Mouse (Mus musculus) kidney, postnatal 0 days (tissue): Measurements from ENCODE around the gene Hadh. TPM values are rescaled to one million over a fixed set of nuclear protein-coding genes. Genes with fewer than 3 reads are reported as not detected.

Experiments
- ATAC-seq: fragments of 200-750 bp; cut with Nextera tagmentation; replicated peaks from 2 replicates; pipeline ENCODE4 v1.8.0; 2017; ENCODE audit warnings: low read depth, moderate number of reproducible peaks, moderate TSS enrichment, moderate library complexity; ENCODE audit not compliant: low FRiP score
- DNase-seq: peaks from one replicate; pipeline ENCODE4 v3.0.0-alpha.2; 2016; ENCODE audit warnings: low spot score
- H3K27ac ChIP-seq: fragments of 300-500 bp; sonication (generic); 2 replicates; pipeline ENCODE4 v1.5.1; 2014; ENCODE audit warnings: mild to moderate bottlenecking
- H3K27me3 ChIP-seq: fragments of 300-500 bp; sonication (generic); 2 replicates; pipeline ENCODE4 v1.6.1; 2014; ENCODE audit warnings: low read length, mixed read lengths; ENCODE audit not compliant: insufficient read depth
- H3K36me3 ChIP-seq: fragments of 300-500 bp; sonication (generic); 2 replicates; pipeline ENCODE4 v1.6.1; 2014; ENCODE audit warnings: low read length, mixed read lengths; ENCODE audit not compliant: insufficient read depth
- H3K4me1 ChIP-seq: fragments of 300-500 bp; sonication (generic); replicated peaks from 2 replicates; pipeline ENCODE4 v1.6.1; 2014; ENCODE audit warnings: antibody characterized with exemption, low read length, mixed read lengths; ENCODE audit not compliant: insufficient read depth
- H3K4me2 ChIP-seq: fragments of 300-500 bp; sonication (generic); 2 replicates; pipeline ENCODE4 v1.6.1; 2014; ENCODE audit warnings: mild to moderate bottlenecking, low read length, moderate library complexity, mixed read lengths
- H3K4me3 ChIP-seq: fragments of 300-500 bp; sonication (generic); replicated peaks from 2 replicates; pipeline ENCODE4 v1.5.1; 2014; ENCODE audit warnings: low read depth, low read length
- H3K9ac ChIP-seq: fragments of 300-500 bp; sonication (generic); 2 replicates; pipeline ENCODE4 v1.6.1; 2014; ENCODE audit warnings: low read depth, low read length
- H3K9me3 ChIP-seq: fragments of 300-500 bp; sonication (generic); replicated peaks from 2 replicates; pipeline ENCODE4 v1.6.1; 2016; ENCODE audit warnings: low read length, inconsistent platforms, mixed read lengths
- CTCF ChIP-seq: IDR thresholded peaks from 2 replicates; pipeline ENCODE4 v1.5.1; 2016; ENCODE audit warnings: antibody characterized with exemption, low read depth, mild to moderate bottlenecking, moderate library complexity
- WGBS: fragments of 180-500 bp; shearing (Covaris S2); extraction: QIAGEN DNeasy Blood & Tissue Kit; methylation state at CpG from one replicate; pipeline ENCODE4 v1.1.7; 2014; 5-methylcytosine and 5-hydroxymethylcytosine counted together
- polyA plus RNA-seq: library from polyadenylated mRNA; unstranded; fragments of >200 nt; fragmentation: Nextera tagmentation; extraction: Ambion mirVana; gene quantifications from 2 replicates; pipeline ENCODE4 v1.2.1, GENCODE M21; 2015

Hadh gene
- polyA plus RNA-seq, 1 experiment from 2014 or later, result 173 TPM

GRCm38 (mm10) chr3:131251601-131252000 is 20.3 kb downstream of the Hadh start:
- ATAC-seq, result no peak
- H3K9ac ChIP-seq, result no peak overlapping the region
- H3K4me1 ChIP-seq, result no peaks in the 10 kb centered on the region
- H3K27me3 ChIP-seq, result no peaks in the 10 kb centered on the region
- TF ChIP-seq CTCF, result no peak
- no peak overlapping the region for H3K4me3 ChIP-seq
- H3K9me3 ChIP-seq, result no peaks in the 10 kb centered on the region
- no peak overlapping the region for H3K27ac ChIP-seq
- no peak for DNase-seq
- H3K4me2 ChIP-seq, result no peak overlapping the region
- peaks cover 21% of the 10 kb centered on the region; the same call in 1 of the 2 replicates for H3K36me3 ChIP-seq
- WGBS, result 89% methylated on average over 7 of the region's 7 CpGs

DNA sequence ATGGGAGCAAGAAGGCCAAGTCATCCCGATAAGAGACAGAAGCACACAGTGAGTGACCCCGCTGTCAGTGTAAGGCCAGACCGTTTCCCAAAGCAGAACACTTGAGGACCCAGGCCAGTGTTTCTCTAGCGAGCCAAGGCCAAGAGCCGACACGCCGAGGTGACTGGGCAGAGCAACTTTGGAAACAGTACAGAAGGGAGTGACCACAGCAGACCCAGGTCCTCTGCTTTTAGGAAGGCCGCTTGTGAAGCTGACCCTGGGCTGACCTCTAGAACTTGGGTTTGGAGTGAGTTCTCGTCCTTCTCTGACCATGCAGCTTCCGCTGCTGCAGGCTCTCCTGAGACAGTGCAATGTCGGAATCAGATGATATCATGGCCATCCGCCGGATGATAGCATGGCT is 20.9 kb downstream of the Hadh start:
- no peak overlapping the region for H3K9ac ChIP-seq
- H3K27me3 ChIP-seq, result no peaks in the 10 kb centered on the region
- H3K27ac ChIP-seq, result no peak overlapping the region
- TF ChIP-seq CTCF, result no peak
- ATAC-seq (no peak), DNase-seq (no peak)
- H3K36me3 ChIP-seq, result peaks cover 21% of the 10 kb centered on the region; the same call in 1 of the 2 replicates
- no peaks in the 10 kb centered on the region for H3K9me3 ChIP-seq
- no peaks in the 10 kb centered on the region for H3K4me1 ChIP-seq
- WGBS, result 87% methylated on average over 13 of the region's 13 CpGs
- no peak overlapping the region for H3K4me2 ChIP-seq
- no peak overlapping the region for H3K4me3 ChIP-seq

DNA sequence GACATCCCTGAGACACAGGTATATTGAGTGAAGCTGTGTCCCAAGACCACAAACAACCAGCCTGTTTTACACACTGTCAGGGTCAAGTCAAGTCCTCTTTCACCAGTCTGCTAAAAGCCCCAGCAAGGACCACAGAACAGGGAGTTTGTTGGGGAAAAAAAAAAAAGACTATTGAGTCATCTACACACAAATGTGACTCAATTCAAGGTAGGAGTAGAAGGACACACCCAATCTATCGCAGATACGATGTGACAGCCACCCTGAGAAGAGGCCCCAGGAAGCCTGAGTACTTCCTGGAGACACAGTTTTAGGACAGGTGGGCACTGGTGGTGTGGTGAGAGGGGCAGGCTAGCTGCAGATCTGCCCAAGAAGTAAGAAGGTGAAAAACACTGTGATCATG is 21.6 kb downstream of the Hadh start:
- Histone ChIP-seq H3K4me2 (no peak overlapping the region), H3K27me3 (no peaks in the 10 kb centered on the region), H3K4me3 (no peak overlapping the region), H3K27ac (no peak overlapping the region), H3K9me3 (no peaks in the 10 kb centered on the region), H3K4me1 (no peaks in the 10 kb centered on the region), H3K9ac (no peak overlapping the region), H3K36me3 (peaks cover 21% of the 10 kb centered on the region; the same call in 1 of the 2 replicates)
- ATAC-seq, result no peak
- no peak for DNase-seq
- TF ChIP-seq CTCF, result no peak
- 80% methylated on average over 2 of the region's 2 CpGs for WGBS

DNA sequence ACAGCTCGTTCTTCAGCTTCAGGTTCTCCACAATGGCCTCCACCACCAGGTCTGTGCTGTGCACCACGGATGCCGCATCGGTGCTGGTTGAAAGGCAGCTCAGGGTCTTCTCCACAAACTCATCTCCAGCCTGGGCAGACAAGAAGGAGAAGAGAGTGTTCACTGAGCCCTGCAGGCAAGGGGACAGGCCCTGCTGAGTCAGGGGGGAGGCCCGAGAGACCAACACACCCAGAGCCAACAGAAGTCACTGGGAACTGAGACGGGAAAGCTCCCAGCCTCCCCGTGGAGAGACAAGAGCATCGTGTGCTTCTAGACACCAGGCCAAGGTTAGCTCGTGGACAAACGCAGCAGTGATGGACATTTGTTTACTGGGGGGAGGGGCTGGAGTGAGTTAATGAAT is 23.5 kb downstream of the Hadh start:
- 80% methylated on average over 10 of the region's 10 CpGs for WGBS
- no peaks in the 10 kb centered on the region for H3K27me3 ChIP-seq
- no peaks in the 10 kb centered on the region for H3K9me3 ChIP-seq
- H3K4me1 ChIP-seq, result no peaks in the 10 kb centered on the region
- 0 out of 2 replicates have a peak, but pooled peaks cover 17% of the 10 kb centered on the region for H3K36me3 ChIP-seq
- no peak overlapping the region for H3K4me2 ChIP-seq
- H3K9ac ChIP-seq, result no peak overlapping the region
- H3K4me3 ChIP-seq, result no peak overlapping the region
- DNase-seq (no peak), ATAC-seq (no peak)
- no peak for TF ChIP-seq CTCF
- no peak overlapping the region for H3K27ac ChIP-seq

GRCm38 (mm10) chr3:131247851-131248250 is 24.1 kb downstream of the Hadh start:
- no peak for ATAC-seq
- Histone ChIP-seq H3K4me2 (no peak overlapping the region), H3K9ac (no peak overlapping the region), H3K27ac (no peak overlapping the region), H3K9me3 (no peaks in the 10 kb centered on the region), H3K4me3 (no peak overlapping the region), H3K36me3 (0 out of 2 replicates have a peak, but pooled peaks cover 17% of the 10 kb centered on the region), H3K27me3 (no peaks in the 10 kb centered on the region), H3K4me1 (no peaks in the 10 kb centered on the region)
- no peak for DNase-seq
- 73% methylated on average over 5 of the region's 5 CpGs for WGBS
- TF ChIP-seq CTCF, result no peak

DNA sequence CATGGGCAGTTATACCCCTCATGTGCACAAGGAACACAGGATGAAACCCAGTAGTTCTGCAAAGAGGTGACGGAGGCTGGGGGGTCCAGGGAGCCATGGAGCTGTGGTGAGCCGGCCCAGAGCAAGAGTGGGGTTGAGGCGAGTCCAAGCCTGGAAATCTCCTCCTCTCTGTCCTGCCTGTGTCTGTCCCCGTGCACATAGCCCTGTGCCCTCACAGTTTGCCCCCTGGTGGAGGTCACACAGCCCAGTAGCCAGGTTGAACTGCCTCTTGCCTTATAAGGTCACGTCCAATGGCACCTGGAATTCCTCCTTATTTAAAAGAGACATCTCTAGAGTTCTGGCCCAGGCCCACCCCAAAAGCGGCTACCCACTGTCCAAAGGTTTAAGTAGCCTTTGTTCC is 24.5 kb downstream of the Hadh start:
- 76% methylated on average over 6 of the region's 6 CpGs for WGBS
- peak; percentile 15; the same call in 1 of the 2 replicates for TF ChIP-seq CTCF
- DNase-seq, result no peak
- no peaks in the 10 kb centered on the region for H3K4me1 ChIP-seq
- no peak overlapping the region for H3K9ac ChIP-seq
- 0 out of 2 replicates have a peak, but pooled peaks cover 17% of the 10 kb centered on the region for H3K36me3 ChIP-seq
- H3K9me3 ChIP-seq, result no peaks in the 10 kb centered on the region
- no peaks in the 10 kb centered on the region for H3K27me3 ChIP-seq
- no peak overlapping the region for H3K27ac ChIP-seq
- no peak for ATAC-seq
- H3K4me2 ChIP-seq, result no peak overlapping the region
- no peak overlapping the region for H3K4me3 ChIP-seq

GRCm38 (mm10) chr3:131246579-131247046 is 25.3 kb downstream of the Hadh start:
- no peak overlapping the region for H3K4me3 ChIP-seq
- DNase-seq (no peak), ATAC-seq (no peak; the same call in 1 of the 2 replicates)
- peaks cover 19% of the 10 kb centered on the region; the same call in 1 of the 2 replicates for H3K36me3 ChIP-seq
- no peaks in the 10 kb centered on the region for H3K27me3 ChIP-seq
- H3K27ac ChIP-seq, result no peak overlapping the region
- no peak overlapping the region for H3K9ac ChIP-seq
- 88% methylated on average over 8 of the region's 8 CpGs for WGBS
- H3K4me1 ChIP-seq, result no peaks in the 10 kb centered on the region
- no peaks in the 10 kb centered on the region for H3K9me3 ChIP-seq
- no peak for TF ChIP-seq CTCF
- no peak overlapping the region for H3K4me2 ChIP-seq
